Mouse (Mus musculus) heart, embryonic 11.5 days (tissue): ENCODE data around the gene Wee1. TPM values are rescaled to one million over a fixed set of nuclear protein-coding genes. Genes with fewer than 3 reads are reported as not detected.

Experiments
- ATAC-seq: fragments of 200-750 bp; cut with Nextera tagmentation; replicated peaks from 2 replicates; pipeline ENCODE4 v1.8.0; 2017; ENCODE audit warnings: moderate library complexity; ENCODE audit not compliant: insufficient number of reproducible peaks, low FRiP score, low TSS enrichment
- H3K27ac ChIP-seq: fragments of 300-500 bp; sonication (generic); 2 replicates; pipeline ENCODE4 v1.5.1; 2014; ENCODE audit warnings: mild to moderate bottlenecking, low read depth, low read length
- H3K27me3 ChIP-seq: fragments of 300-500 bp; sonication (generic); 2 replicates; pipeline ENCODE4 v1.6.1; 2014; ENCODE audit warnings: mild to moderate bottlenecking, low read length, mixed read lengths; ENCODE audit not compliant: control insufficient read depth, insufficient read depth
- H3K36me3 ChIP-seq: fragments of 300-500 bp; sonication (generic); 2 replicates; pipeline ENCODE4 v1.6.1; 2014; ENCODE audit warnings: mild to moderate bottlenecking, low read length, moderate library complexity, mixed read lengths; ENCODE audit not compliant: control insufficient read depth, insufficient read depth
- H3K4me1 ChIP-seq: fragments of 300-500 bp; sonication (generic); 2 replicates; pipeline ENCODE4 v1.6.1; 2014; ENCODE audit warnings: low read length; ENCODE audit not compliant: control insufficient read depth, insufficient read depth
- H3K4me2 ChIP-seq: fragments of 300-500 bp; sonication (generic); 2 replicates; pipeline ENCODE4 v1.6.1; 2014; ENCODE audit warnings: mild to moderate bottlenecking, moderate library complexity
- H3K4me3 ChIP-seq: fragments of 300-500 bp; sonication (generic); 2 replicates; pipeline ENCODE4 v1.5.1; 2014; ENCODE audit warnings: low read depth, low read length
- H3K9ac ChIP-seq: fragments of 300-500 bp; sonication (generic); 2 replicates; pipeline ENCODE4 v1.6.1; 2014; ENCODE audit warnings: mild to moderate bottlenecking, low read depth, low read length, moderate library complexity
- H3K9me3 ChIP-seq: fragments of 300-500 bp; sonication (generic); replicated peaks from 2 replicates; pipeline ENCODE4 v1.6.1; 2016; ENCODE audit warnings: low read length; ENCODE audit not compliant: control insufficient read depth
- WGBS: fragments of 180-500 bp; shearing (Covaris S2); extraction: QIAGEN DNeasy Blood & Tissue Kit; methylation state at CpG from one replicate; pipeline ENCODE4 v1.1.7; 2014; ENCODE audit not compliant: insufficient replicate concordance; 5-methylcytosine and 5-hydroxymethylcytosine counted together
- polyA plus RNA-seq: library from polyadenylated mRNA; unstranded; fragments of >200 nt; fragmentation: Nextera tagmentation; extraction: Ambion mirVana; gene quantifications from 2 replicates; pipeline ENCODE4 v1.2.1, GENCODE M21; 2014

The Wee1 gene
- 25.0 and 25.9 TPM in 2 replicates for polyA plus RNA-seq

DNA sequence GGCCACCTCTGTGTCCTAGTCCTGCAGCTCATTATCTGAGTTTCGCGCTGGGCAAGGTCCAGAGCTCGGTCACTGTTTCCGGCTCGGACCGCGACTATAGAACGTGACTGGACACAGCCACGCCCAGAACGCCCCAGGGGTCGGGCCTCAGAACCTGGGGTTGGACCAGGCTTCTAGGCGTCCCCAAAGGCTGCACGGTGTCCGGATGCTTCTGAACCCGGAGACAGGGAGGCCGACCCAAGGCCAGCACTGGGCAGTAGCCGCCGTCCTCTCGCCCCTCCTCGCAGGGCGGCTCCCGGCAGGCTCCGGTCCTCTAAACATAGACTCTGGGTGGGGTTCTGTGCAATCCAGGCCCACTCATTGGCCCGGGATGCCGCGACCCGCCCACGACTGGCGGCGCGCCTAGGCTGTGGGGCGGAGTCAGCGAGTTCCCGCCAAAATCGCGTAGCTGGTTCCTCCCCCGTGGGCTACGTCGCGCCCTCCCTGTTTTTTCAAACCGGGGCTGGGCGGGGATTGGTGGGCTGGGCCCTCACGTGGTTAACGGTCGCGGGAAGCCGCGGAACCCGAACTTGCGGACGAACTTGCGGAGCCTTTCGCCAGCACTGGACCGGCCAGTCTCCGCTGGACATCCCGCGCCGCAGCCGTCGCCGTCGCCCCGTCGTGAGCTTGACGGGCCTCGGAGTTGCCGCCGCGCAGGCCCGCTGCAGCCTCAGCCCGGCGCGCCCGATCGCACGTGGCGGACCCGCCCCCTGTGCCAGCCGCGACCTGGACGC, at the start of gene Wee1:
Wee1 (plus strand) TSS at position 531 of the 773 bp plus-strand sequence.
- Histone ChIP-seq H3K4me3 (peak within 1 kb of the TSS; percentile 91), H3K9me3 (no peaks in the 10 kb centered on the region), H3K36me3 (no peaks in the 10 kb centered on the region), H3K27ac (peak within 1 kb of the TSS; percentile 95), H3K27me3 (no peaks in the 10 kb centered on the region), H3K9ac (peak within 1 kb of the TSS; percentile 95), H3K4me1 (peaks cover 20% of the 10 kb centered on the region; the same call in 1 of the 2 replicates), H3K4me2 (peak within 1 kb of the TSS; percentile 66)
- ATAC-seq: peak; percentile 99
- under 1% methylated on average over 80 of the region's 81 CpGs for WGBS

DNA sequence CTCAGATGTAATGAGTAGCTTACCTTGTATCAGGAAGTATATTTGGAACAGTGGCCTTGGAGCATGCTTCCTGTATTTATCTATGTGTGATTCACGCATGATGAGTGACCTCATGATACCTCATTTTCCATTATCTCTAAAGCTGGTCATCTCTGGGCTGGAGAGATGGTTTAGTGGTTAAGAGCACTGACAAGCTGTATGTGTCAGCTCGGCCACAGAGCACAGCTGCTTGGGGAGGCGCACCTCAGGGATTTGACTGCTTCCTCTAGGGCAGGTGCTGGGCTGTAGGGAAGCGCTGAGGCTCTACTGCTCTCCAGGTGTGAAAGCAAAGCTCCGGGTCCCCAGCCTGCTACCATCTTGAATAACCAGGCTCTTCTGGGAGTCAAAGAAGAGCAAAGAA, 43.7 kb upstream of the Wee1 start:
- H3K4me1 ChIP-seq: no peaks in the 10 kb centered on the region
- WGBS: 83% methylated on average over 5 of the region's 5 CpGs
- ATAC-seq: no peak

DNA sequence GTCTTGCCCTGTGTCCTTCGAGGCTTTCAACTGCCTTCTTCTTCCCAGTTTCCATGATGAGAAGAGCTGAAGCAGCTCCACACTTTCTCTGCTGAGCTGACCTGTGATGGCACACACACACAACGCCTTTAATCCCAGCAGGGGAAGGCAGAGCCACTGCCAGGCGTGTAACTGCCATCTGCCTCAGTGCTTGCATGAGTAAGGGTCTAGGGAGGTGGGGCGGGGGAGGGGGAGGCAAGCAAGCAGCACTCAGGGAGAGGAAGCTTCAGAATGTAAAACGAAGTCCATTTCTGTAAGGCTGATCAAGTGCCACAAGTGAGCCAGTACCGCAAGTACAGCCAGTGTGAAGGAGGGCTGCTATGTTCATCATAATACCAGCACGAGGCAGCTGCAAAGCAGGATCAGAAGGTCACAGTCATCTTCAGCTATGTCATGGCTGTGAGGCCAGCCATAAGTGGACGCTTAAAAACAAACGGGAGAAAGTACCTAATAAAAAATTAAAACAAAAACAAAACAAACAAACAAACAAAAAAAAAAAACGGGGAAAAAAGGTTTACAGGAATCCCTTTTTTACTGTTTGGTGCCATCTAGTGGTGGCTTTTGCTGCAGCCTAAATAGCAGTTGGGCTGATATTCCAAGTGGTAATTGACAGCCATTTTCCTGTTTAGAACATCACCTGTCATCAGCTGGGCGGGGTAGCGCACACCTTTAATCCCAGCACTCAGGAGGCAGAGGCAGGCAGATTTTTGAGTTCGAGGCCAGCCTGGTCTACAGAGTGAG, 38.3 kb upstream of the Wee1 start:
- H3K9me3 ChIP-seq: no peaks in the 10 kb centered on the region
- peaks cover 60% of the 10 kb centered on the region for H3K36me3 ChIP-seq
- H3K27ac ChIP-seq: no peak overlapping the region
- no peak overlapping the region for H3K9ac ChIP-seq
- no peak; the same call in 1 of the 2 replicates for ATAC-seq
- no peaks in the 10 kb centered on the region for H3K4me1 ChIP-seq
- 65% methylated on average over 13 of the region's 13 CpGs for WGBS
- no peak overlapping the region for H3K4me3 ChIP-seq
- H3K27me3 ChIP-seq: no peaks in the 10 kb centered on the region
- no peak overlapping the region for H3K4me2 ChIP-seq

More for the DNA sequence above, 43.7 kb upstream of the Wee1 start:
- peaks cover 41% of the 10 kb centered on the region for H3K36me3 ChIP-seq
- no peaks in the 10 kb centered on the region for H3K27me3 ChIP-seq
- no peak overlapping the region for H3K27ac ChIP-seq
- no peak overlapping the region for H3K9ac ChIP-seq
- no peak overlapping the region for H3K4me3 ChIP-seq
- H3K4me2 ChIP-seq: no peak overlapping the region
- no peaks in the 10 kb centered on the region for H3K9me3 ChIP-seq

DNA sequence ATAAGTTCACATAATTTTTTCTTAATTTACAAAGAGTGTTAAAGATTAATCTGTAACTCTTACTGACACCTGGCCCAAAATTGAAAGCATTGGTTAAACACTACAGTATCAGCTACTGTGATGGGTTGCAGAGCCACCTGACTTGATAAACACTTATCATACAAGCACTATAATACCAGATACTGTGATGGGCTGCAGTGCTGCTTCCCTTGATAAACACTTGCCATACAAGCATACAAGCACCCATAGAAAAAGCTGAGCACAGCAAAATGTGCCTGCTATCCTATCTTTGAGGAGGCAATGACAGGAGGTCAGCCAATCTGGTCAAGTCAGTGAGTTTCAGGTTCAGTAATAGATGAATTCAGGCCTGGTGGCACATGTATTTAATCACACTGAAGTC, 36.6 kb upstream of the Wee1 start:
- Histone ChIP-seq H3K27me3 (no peaks in the 10 kb centered on the region), H3K9ac (no peak overlapping the region), H3K4me3 (no peak overlapping the region), H3K36me3 (peaks cover 55% of the 10 kb centered on the region), H3K4me2 (no peak overlapping the region), H3K4me1 (no peaks in the 10 kb centered on the region), H3K9me3 (no peaks in the 10 kb centered on the region), H3K27ac (no peak overlapping the region)
- no peak for ATAC-seq

DNA sequence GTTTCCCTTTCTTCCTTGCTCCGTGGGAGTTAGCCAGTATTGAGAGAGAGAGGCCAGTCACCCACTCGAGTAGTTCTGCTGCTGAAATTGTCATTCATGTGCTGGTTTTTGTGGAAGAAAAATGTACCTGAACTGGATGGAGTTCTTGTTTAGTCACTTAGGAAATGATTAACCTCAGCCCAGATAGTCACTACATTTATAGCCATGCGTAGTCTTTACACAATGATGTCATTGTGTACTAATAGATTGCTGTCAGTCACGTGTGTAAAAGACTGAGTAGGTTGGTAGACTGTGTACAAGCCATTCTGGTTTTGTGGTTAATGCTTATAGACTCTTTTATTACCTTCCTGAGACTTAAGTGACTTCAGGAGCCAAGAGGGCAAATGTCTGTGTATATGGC, 33.9 kb upstream of the Wee1 start:
- peaks cover 43% of the 10 kb centered on the region for H3K36me3 ChIP-seq
- no peak for ATAC-seq
- no peak overlapping the region for H3K9ac ChIP-seq
- WGBS: 79% methylated on average over 4 of the region's 4 CpGs
- H3K27me3 ChIP-seq: no peaks in the 10 kb centered on the region
- H3K9me3 ChIP-seq: no peaks in the 10 kb centered on the region
- H3K4me3 ChIP-seq: no peak overlapping the region
- no peak overlapping the region for H3K27ac ChIP-seq
- H3K4me1 ChIP-seq: no peaks in the 10 kb centered on the region
- no peak overlapping the region for H3K4me2 ChIP-seq

DNA sequence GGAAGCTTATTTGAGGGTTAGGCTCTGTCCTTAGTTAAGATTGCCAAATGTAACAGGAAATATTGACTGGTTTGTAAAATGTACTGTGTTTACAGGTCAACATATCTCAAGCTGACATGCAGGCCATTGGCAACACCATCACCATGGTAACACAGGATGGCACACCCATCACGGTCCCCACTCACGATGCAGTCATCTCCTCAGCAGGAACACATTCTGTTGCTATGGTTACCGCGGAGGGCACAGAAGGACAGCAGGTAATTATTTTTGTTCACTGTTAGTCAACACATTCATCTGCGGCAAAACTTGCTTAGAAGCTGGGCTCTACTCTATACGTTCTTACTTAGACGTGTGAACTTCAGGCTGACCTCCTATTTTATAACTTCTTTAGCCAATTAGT, 30.2 kb upstream of the Wee1 start:
- no peaks in the 10 kb centered on the region for H3K27me3 ChIP-seq
- H3K36me3 ChIP-seq: peaks cover 32% of the 10 kb centered on the region
- no peak overlapping the region for H3K4me2 ChIP-seq
- no peaks in the 10 kb centered on the region for H3K4me1 ChIP-seq
- WGBS: 84% methylated on average over 7 of the region's 7 CpGs
- no peak overlapping the region for H3K9ac ChIP-seq
- H3K4me3 ChIP-seq: no peak overlapping the region
- no peaks in the 10 kb centered on the region for H3K9me3 ChIP-seq
- ATAC-seq: no peak
- H3K27ac ChIP-seq: no peak overlapping the region

DNA sequence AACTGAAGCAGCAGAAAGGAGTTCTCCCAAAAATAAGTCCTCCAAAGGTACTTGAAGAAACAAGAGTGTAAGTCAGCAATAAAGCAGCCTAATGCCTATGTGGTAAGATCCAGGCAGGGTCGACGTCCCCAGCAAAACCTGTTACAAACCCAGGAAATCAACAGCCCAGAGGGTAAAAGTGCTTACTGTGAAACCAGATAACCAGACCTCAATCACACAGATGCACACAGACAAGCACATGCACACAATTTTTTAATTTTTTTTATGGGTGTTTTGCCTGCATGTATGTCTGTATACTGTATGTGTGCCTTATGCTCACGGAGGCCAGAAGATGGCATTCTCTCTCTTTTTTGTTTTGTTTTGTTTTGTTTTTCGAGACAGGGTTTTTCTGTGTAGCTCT, 25.5 kb upstream of the Wee1 start:
- Histone ChIP-seq H3K9ac (no peak overlapping the region), H3K4me1 (peaks cover 8% of the 10 kb centered on the region; the same call in 1 of the 2 replicates), H3K27me3 (no peaks in the 10 kb centered on the region), H3K36me3 (peaks cover 16% of the 10 kb centered on the region), H3K4me2 (no peak overlapping the region), H3K4me3 (no peak overlapping the region), H3K9me3 (no peaks in the 10 kb centered on the region), H3K27ac (no peak overlapping the region)
- ATAC-seq: no peak
- WGBS: 80% methylated on average over 4 of the region's 4 CpGs

DNA sequence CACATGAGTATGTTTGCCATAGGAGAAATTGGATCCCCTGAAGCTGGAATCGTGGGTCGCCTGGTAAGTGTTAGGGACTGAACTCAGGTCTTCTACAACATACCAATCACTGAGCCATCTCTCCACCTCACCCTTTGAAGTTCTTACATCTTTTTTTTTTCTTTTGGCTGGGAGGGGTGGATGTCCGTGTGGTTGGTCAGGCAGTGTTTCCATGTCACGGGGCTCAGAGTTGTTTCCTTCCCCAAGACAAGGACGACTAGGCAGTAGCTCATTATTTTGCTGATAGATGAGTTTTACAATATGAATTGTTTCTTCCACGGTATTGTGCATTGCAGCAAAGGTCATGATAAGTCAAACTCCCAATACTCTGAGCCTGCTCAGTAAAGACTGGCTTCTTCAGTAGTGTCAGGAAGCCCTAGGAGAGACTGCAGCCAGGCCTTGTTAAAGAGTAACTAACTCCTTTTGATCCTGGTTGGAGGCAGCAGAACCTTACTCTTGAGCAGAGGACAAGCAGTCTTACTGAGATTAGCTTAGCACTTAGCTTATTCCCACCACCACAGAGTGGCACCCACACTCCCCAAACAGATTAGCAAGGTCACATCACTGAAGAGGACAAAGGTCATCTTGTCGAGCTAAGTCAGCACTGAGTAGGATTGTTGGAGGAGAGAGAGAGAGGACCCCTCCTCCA, 24.6 kb upstream of the Wee1 start:
- Histone ChIP-seq H3K9me3 (no peaks in the 10 kb centered on the region), H3K27ac (no peak overlapping the region), H3K4me2 (no peak overlapping the region; the same call in 1 of the 2 replicates), H3K36me3 (peaks cover 16% of the 10 kb centered on the region), H3K27me3 (no peaks in the 10 kb centered on the region), H3K9ac (no peak overlapping the region), H3K4me1 (peaks cover 8% of the 10 kb centered on the region; the same call in 1 of the 2 replicates), H3K4me3 (no peak overlapping the region)
- no peak for ATAC-seq
- WGBS: 53% methylated on average over 7 of the region's 7 CpGs
